Mouse (Mus musculus) C2C12 (cell line): ENCODE results near the gene Tnfrsf1a. TPM values are rescaled to one million over a fixed set of nuclear protein-coding genes. Genes with fewer than 3 reads are reported as not detected.

Experiments
- H3K27me3 ChIP-seq: one replicate; pipeline ENCODE4 v1.6.1; 2011; ENCODE audit not compliant: control insufficient read depth, insufficient read depth, insufficient read length
- H3K36me3 ChIP-seq: one replicate; pipeline ENCODE4 v1.6.1; 2011; ENCODE audit not compliant: control insufficient read depth, insufficient read depth
- H3K4me3 ChIP-seq: one replicate; pipeline ENCODE4 v1.5.1; 2011; ENCODE audit warnings: mild to moderate bottlenecking, control low read depth; ENCODE audit not compliant: poor library complexity, insufficient read depth, severe bottlenecking
- H3K79me2 ChIP-seq: one replicate; pipeline ENCODE4 v1.6.1; 2011; ENCODE audit not compliant: control insufficient read depth, insufficient read depth
- H3K79me3 ChIP-seq: one replicate; pipeline ENCODE4 v1.6.1; 2011; ENCODE audit warnings: low read depth, control low read depth
- H3ac ChIP-seq: one replicate; pipeline ENCODE3; 2011; ENCODE audit warnings: low read depth; ENCODE audit not compliant: control insufficient read depth, insufficient read length
- CEBPB ChIP-seq: IDR thresholded peaks from one replicate; pipeline ENCODE4 v1.6.1; 2011; ENCODE audit warnings: low read depth, mild to moderate bottlenecking, control low read depth, moderate library complexity
- CTCF ChIP-seq: IDR thresholded peaks from one replicate; pipeline ENCODE4 v1.5.1; 2011; ENCODE audit not compliant: control insufficient read depth, insufficient read depth, insufficient read length
- FOSL1 ChIP-seq: IDR thresholded peaks from one replicate; pipeline ENCODE4 v1.8.0; 2011; ENCODE audit warnings: mild to moderate bottlenecking, low read length; ENCODE audit not compliant: poor library complexity, insufficient read depth, severe bottlenecking
- MAX ChIP-seq: IDR thresholded peaks from one replicate; pipeline ENCODE4 v1.6.1; 2011; ENCODE audit warnings: mild to moderate bottlenecking, control low read depth
- MYOD1 ChIP-seq: IDR thresholded peaks from one replicate; pipeline ENCODE4 v1.6.1; 2011; ENCODE audit warnings: low read depth; ENCODE audit not compliant: control insufficient read depth, insufficient read length
- MYOG ChIP-seq: IDR thresholded peaks from one replicate; pipeline ENCODE4 v1.6.1; 2011; ENCODE audit not compliant: control insufficient read depth, insufficient read length; ENCODE audit errors: extremely low read depth
- USF1 ChIP-seq: IDR thresholded peaks from one replicate; pipeline ENCODE4 v1.6.1; 2011; ENCODE audit warnings: low read depth, mild to moderate bottlenecking, control low read depth, moderate library complexity
- polyA plus RNA-seq: library from polyadenylated mRNA; unstranded; fragments of >200 nt; fragmentation: generic; extraction: Trizol; gene quantifications from one replicate; pipeline ENCODE4 v1.2.1, GENCODE M21; 2012; ENCODE audit warnings: missing spikeins

Tnfrsf1a gene
- polyA plus RNA-seq, 1 experiment, result 65.4 TPM

- Histone ChIP-seq H3K79me2 (peaks cover 19% of the 10 kb centered on the region), H3K4me3 (no peak overlapping the region), H3K79me3 (peaks cover 14% of the 10 kb centered on the region), H3K36me3 (no peaks in the 10 kb centered on the region), H3ac (no peak overlapping the region), H3K27me3 (no peaks in the 10 kb centered on the region)
- no peak for TF ChIP-seq USF1
- TF ChIP-seq MYOD1, result no peak
- TF ChIP-seq CEBPB, result no peak
- TF ChIP-seq FOSL1, result no peak
- TF ChIP-seq CTCF, result no peak
- TF ChIP-seq MYOG, result no peak
- TF ChIP-seq MAX, result no peak
Observed at GRCm38 (mm10) chr6:125346029-125346428, 3.1 kb upstream of the Tnfrsf1a start.

- H3K36me3 ChIP-seq, result peaks cover 3% of the 10 kb centered on the region
- TF ChIP-seq MYOG (no peak), FOSL1 (no peak), MAX (no peak), CTCF (no peak), USF1 (no peak), MYOD1 (no peak), CEBPB (peak; percentile 89)
- H3K4me3 ChIP-seq, result peak overlapping the region; percentile 80
- peak overlapping the region; percentile 92 for H3ac ChIP-seq
- no peaks in the 10 kb centered on the region for H3K27me3 ChIP-seq
- peaks cover 54% of the 10 kb centered on the region for H3K79me2 ChIP-seq
- peaks cover 41% of the 10 kb centered on the region for H3K79me3 ChIP-seq
Observed at GRCm38 (mm10) chr6:125349575-125350230, 541 bp downstream of the Tnfrsf1a start.

DNA sequence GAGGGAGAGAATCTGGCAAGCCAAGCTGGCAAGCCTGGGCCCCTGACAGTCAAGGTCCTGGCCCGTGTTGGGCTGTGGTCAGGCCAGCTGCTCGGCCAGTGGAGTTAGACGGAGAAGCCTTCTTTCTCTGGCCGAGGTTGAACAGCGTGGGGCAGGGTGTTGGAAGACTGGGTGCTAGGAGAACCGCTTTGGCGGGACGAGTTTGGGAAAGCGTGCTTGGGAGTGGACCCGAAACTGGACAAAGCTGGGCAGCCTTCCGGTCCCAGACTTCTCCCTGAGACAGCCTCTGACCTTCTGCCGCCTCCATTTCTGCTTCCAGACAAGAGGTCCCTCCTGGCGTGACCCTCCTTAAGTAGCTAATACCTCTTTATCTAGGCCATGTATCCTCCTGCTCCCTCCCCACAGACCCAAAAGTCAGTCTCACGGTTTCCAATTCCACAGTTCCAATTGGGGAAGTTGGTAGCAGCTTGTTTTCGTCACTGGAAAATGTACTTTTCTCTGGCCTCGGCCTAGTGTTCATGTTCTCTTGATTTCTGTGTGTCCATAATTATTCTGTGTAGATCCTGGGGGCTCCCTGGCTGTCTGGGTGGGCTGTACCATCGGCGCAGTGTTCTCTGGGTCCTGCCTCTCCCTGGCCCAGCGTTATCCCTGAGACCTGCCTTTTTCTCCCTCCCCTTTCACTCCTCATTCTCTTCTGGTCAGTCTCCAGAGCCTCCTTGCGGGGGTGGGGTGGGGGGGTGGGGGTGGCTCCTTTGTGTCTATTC, 1.3 kb downstream of the Tnfrsf1a start:
- peak overlapping the region; percentile 92 for H3ac ChIP-seq
- peaks cover 3% of the 10 kb centered on the region for H3K36me3 ChIP-seq
- TF ChIP-seq MYOG (no peak), CEBPB (no peak)
- H3K27me3 ChIP-seq, result no peaks in the 10 kb centered on the region
- H3K4me3 ChIP-seq, result peak overlapping the region; percentile 80
- H3K79me2 ChIP-seq, result peaks cover 61% of the 10 kb centered on the region
- peaks cover 47% of the 10 kb centered on the region for H3K79me3 ChIP-seq

GRCm38 (mm10) chr6:125350995-125351324, 1.8 kb downstream of the Tnfrsf1a start:
- TF ChIP-seq CTCF (no peak), MAX (no peak), CEBPB (no peak), MYOD1 (no peak), MYOG (no peak), USF1 (no peak), FOSL1 (no peak)
- Histone ChIP-seq H3K79me3 (peaks cover 51% of the 10 kb centered on the region), H3K36me3 (peaks cover 3% of the 10 kb centered on the region), H3ac (no peak overlapping the region), H3K27me3 (no peaks in the 10 kb centered on the region), H3K79me2 (peaks cover 67% of the 10 kb centered on the region), H3K4me3 (peak overlapping the region; percentile 80)

DNA sequence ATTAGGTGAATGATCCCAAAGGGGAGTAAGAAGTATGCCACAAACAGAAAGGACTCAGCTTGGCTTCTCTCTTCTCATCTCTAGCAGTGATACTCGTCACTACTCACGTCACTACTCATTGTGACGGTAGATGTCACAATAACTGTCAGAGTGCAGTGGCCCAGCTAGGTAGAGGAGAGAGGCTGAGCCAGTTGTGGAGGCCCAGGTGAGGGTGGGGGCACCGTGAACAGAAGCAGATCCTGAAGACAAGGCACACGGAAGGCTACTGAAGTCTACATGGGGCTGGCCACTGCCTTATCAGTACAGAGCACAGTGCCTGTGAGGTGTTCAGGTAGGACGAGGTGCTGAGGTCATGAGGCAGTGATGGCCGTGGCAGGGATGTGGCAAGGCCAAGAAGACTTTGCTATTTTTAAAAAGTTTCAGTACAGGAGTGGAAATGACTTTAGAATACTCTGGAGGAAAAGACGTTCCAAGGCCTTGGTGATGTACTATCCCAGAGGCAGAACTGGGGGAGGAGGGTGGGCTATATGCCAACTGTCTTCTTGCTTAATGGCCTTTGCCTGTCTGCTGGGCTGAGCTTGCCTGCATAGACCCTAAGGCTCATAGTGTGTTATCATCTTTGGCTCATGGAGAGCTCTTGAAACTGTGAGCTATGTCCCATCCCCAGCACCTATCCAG, 2.3 kb downstream of the Tnfrsf1a start:
- H3K27me3 ChIP-seq, result no peaks in the 10 kb centered on the region
- peaks cover 3% of the 10 kb centered on the region for H3K36me3 ChIP-seq
- H3K79me3 ChIP-seq, result peaks cover 55% of the 10 kb centered on the region
- H3K4me3 ChIP-seq, result peak overlapping the region; percentile 80
- H3ac ChIP-seq, result no peak overlapping the region
- H3K79me2 ChIP-seq, result peaks cover 72% of the 10 kb centered on the region
- TF ChIP-seq FOSL1 (no peak), MYOG (no peak)

DNA sequence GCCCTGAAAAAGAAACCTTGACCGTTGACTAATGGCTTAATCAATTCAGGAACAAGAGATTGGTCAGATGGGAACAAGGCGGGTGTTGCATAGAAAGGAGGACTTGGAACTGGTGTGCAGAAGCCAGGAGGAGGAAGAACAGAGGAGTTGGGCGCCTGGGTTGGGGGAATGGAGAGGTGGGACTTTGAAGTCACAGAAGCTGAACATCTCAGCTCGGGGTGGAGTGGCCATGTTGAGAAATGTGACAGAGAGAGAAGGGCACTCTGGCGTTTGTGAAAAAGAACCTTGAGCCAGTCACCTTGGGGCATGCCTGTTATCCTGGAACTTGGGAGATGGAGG, 2.9 kb downstream of the Tnfrsf1a start:
- peaks cover 8% of the 10 kb centered on the region for H3K36me3 ChIP-seq
- no peaks in the 10 kb centered on the region for H3K27me3 ChIP-seq
- TF ChIP-seq MYOD1, result no peak
- TF ChIP-seq FOSL1, result no peak
- no peak for TF ChIP-seq CTCF
- no peak for TF ChIP-seq USF1
- no peak for TF ChIP-seq MYOG
- no peak overlapping the region for H3K4me3 ChIP-seq
- H3K79me2 ChIP-seq, result peaks cover 77% of the 10 kb centered on the region
- H3ac ChIP-seq, result no peak overlapping the region
- peaks cover 58% of the 10 kb centered on the region for H3K79me3 ChIP-seq
